Mouse (Mus musculus) cerebellum, adult 11 months (tissue): ENCODE data around the gene Kmt5b.
A peak's percentile ranks its signal among the peaks of the same experiment; 100 is the strongest.

Source experiments
- DNase-seq: peaks from one replicate; pipeline ENCODE4 v3.0.0; 2022

Kmt5b gene

DNA sequence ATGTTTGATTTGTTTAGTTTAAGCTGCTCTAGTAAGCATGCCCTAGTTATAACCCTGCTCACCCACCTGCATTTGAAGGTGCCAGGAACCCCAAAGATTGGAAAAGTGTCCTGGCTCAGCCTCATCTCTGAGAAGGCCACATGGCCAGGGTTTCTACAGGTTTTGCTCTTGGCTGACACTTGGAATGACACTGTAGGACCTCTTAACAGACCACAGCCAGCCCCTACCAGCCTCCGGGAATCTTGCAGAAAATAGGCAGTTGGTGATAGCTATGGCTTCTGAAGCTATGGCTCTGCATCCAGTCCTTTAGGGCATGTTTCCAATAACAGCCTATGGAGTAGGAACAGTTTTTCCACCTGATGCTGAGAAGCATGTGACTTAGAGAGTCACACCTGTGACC, 77.6 kb downstream of the Kmt5b start:
- DNase-seq: peak; percentile 49

DNA sequence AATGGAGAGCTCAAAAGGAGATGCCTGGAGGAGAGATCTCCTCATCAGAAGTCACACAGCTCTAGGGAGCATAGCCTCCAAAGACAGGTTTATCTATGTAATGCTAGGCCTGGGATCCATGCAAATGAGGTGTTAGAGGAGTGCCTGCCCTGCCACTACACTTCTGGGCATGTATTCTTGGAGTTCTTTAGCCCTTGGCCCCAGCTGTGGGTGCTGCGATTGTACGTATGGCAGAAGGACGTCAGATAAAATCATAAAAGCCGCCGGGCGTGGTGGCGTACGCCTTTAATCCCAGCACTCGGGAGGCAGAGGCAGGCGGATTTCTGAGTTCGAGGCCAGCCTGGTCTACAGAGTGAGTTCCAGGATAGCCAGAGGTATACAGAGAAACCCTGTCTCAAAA, 78.1 kb downstream of the Kmt5b start:
- DNase-seq: peak; percentile 43

DNA sequence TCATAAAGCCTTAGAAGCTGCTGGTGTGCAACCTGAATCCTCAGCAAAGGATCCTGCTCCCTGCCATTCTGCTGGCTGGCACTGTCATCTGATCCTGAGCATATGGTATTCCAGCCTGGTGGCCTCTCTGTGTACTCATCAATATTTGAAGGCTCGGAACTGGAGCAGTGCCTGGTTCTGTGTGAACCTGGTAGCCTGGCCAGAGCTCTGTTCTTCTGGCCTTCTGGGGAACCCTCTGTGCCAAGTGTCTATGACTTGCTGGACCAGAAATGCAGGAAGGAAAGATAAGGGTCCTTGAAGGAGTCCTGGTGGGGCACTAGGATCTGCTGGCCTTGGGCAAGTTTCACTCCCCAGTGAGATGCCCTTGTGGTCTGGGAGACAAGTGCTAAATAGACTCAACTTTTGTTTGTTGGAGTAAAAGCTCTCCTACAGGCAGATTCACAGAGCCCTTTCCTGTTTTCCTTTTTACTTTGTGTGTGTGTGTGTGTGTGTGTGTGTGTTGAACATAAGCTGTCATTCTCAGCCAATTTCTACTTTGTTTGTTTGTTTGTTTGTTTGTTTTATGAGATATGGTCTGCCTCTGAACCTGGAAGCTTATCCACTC, 78.7 kb downstream of the Kmt5b start:
- DNase-seq: peak; percentile 92

DNA sequence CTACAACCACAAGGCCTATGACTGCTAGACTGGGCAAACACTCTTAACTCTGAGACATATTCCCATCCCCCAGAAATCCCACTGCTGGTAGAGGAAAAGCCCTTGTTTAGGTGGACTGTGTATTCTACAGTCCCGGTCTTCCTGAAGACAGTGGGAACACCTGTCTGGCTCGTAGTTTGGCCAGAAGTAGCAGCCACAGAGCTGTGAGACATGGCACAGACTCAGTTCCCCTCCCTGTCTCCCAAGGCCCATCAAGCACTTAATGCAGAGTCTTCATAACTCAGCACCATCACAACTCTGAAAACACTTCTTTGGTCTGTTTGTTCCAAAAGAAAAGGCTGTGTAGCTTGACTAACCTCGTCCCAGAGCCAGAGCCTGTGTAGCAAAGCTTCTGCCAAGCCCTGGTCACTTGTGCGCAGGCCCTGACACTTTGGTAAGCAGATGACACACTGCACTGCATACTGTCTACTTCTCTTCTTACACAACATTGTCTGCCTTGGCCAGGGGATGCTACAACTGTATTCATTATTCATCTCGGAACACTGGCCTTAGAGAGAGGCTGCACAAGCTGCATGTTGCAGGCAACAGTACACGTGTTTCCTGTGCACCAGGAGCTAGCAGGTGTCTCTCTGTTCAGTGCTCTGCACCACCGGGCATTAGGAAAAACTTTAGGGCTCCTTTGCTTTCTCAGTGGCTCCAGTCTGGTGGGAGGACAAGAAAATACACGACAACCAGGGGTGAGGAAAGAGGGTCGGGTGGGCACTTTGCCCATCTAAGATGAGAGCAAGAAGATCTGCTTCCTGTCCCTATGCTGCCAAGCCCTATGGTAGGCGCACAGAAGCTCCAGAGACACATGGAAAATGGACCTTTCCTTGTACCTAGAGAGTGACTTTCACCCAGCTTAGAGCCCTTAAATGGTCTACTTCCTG, 79.7 kb downstream of the Kmt5b start:
- peak; percentile 43 for DNase-seq

DNA sequence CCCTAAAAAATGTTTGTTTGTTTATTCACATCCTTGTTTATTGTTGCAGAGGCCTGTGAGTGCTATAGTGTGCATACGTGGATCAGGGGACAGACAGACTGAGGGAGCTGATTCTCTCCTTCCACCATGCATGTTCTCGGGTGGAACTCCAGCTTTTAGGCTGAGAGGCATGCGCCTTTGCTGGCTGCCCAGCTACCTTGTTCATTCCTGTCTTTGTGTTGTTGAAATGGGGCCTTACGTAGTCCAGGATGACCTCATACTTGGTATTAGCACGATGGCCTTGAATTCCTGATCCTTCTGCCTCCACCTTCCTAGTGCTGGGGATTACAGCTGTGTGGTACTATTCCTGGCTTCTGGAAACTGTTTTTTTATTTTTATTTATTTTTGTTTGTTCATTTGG, 80.5 kb downstream of the Kmt5b start:
- no peak for DNase-seq

DNA sequence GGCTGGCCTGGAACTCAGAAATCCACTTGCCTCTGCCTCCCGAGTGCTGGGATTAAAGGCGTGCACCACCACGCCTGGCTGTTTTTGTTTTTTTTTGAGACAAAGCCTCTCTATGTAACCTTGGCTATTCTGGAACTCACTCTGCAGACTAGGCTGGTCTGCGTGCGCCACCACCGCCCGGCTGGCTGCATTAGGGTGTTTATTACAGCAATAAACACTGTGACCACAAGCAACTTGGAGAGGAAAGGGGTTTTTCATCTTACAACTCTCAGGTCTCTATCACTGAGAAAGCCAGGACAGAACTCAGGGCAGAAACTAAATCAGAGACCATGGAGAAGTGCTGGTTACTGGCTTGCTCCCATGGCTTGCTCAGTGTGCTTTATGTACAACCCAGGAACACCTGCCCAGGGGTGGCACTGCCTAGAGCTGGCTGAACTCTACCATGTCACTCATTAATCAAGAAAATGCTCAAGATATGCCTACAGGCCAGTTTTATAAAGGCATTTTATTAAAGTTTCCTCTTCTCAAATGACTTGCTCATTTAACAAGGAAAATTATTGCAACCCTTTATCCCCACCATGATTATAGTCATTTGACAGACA, 81.1 kb downstream of the Kmt5b start:
- DNase-seq: no peak

DNA sequence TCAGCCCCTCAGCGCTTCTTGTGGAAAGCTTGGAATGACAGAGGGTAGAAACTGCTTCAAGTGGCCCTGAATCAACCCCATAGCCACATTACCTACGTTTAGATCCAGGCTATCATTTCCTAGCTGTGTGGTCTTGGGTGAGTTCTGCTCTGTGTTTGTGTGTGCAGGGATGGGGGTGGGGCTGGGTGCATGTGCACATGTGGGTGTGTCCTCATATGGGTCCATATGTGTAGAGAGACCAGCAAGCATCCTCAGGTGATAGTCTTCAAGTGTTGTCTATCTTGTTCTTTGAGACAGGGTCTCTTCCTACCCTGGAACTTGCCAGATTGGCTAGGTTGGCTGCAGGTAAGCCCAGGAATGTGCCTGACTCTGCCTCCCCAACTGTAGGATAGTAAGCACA, 82.0 kb downstream of the Kmt5b start:
- DNase-seq: no peak

DNA sequence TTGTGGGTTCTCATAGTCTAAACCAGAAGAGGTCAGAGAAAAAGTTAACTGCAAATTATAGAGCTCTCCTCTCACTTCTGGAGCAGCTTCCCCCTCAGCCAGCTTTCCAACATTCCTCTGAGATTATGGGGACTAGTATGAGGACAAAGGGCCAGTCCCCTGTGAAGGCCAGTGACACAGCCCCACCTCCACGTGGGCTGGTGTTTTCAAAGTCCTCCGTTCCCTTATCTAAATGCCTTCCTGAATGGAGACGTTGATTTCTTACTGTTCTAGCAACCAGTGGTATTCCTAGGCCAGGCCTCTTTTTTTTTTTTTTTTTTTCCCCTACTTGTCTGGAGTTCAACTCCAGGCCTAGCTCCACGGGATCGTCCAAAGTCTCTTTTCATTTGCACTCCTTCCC, 82.9 kb downstream of the Kmt5b start:
- no peak for DNase-seq

DNA sequence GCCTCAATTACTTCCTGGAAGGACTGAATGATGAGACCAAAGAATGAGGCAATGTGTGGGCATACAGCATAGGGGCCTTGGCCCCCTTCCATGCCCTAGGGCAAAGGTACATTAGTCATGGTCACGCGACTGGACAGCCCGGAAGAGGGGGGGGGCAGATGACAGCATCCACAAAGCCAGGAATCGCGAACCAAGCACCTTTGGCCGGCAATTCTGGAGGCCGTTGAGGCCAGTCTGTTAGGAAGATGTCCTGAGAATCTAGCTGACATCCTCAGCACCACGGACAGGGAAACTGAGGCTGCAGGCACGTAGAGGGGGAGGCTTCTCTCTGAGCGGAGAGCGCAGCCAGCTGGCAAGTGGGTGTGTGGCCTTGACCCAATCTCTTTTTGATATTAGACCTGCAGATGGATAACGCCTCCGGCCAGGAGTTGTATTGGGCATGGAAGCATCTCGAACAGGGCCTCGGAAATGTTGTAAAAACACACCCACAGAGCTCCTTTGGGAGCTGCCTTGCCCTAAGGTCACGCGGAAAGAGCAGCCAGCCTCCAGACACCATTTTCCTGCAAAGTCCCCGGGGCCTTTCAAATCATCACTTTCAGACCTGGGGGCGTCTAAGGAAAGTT, 83.7 kb downstream of the Kmt5b start:
- peak; percentile 60 for DNase-seq

DNA sequence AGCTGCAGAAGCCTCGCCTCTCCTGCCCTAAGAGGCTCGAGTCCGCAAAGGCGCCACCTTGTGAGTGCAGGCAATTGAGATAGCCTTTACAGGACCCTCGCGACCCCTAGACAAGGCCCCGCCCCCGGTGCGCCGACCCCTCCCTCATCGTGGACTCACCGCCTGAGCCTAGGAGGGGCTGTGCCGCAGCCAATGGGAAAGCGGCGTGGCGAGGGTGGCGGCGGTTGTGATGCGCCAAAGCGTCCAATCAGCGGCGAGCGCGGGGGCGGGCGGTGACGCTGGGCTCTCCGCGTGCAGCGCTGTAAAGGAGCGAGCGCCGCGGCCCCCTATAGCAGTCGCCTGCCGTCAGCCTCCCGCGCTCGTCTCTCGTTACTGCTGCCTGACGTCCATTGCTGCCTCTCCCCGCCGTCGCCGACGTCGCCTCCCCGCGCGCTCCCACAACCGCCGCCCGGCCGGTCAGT, 84.3 kb downstream of the Kmt5b start, which contains the start of gene Chka:
Chka (plus strand) TSS at position 272 of the 461 bp plus-strand sequence.
- peak; percentile 97 for DNase-seq

DNA sequence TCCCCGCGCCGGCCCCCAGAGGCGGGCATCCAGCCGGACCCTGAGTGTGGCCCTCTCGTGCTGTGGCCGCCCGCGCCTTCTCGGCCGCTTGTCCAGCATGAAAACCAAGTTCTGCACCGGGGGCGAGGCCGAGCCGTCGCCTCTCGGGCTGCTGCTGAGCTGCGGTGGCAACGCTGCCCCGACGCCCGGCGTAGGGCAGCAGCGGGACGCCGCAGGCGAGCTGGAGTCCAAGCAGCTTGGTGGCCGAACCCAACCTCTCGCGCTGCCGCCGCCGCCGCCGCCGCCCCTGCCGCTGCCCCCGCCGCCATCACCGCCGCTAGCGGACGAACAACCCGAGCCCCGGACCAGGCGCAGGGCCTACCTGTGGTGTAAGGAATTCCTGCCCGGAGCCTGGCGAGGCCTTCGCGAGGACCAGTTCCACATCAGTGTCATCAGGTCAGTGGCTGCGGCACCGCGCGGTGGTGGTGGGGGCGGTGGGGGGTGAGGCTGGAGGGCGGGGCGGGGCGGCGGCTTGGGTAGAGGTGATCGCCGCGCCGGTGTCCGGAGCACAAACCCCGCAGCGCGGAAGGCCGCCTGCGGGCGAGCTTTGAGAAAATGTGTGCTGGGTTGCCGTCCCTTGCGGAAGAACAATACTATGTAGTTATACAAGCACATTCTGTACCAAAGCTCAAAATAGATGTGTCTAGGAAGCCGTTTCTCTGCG, 84.9 kb downstream of the Kmt5b start:
- peak; percentile 65 for DNase-seq

DNA sequence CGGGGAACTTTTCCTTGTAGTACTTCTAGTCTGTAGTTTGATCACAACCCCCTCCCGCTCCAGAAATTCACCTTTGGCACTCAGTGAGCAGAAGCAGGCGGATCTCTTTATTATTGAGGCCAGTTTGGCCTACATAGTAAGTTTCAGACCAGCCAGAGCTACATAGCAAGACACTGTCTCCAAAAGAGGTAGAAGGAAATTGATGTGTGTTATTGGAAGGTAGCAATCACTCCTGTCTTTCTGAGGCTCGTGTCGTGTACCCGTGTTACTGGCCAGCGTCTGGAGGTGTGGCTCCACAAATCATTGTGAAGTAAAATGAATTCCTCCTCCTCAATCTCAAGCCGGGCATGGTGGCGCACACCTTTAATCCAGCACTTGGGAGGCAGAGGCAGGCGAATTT, 85.9 kb downstream of the Kmt5b start:
- DNase-seq: no peak

DNA sequence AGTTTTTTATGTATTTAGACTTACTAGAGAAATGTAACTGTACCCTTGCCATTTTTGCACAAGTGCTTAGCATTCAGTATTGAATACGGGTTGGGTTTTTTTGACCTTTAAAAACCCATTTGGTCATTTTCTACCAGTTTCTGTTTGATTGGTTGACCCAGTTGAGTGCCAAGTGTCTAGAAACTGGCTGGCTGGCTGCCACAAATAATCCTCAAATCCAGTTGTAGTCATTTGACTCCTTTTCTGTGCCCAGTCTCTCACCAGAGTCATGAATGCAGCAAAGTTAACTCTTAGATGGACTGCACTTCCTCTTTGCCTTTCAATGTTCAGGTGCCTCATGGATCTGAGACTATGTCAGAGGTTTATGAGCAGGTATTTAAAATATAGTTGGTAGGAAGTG, 86.7 kb downstream of the Kmt5b start:
- no peak for DNase-seq

DNA sequence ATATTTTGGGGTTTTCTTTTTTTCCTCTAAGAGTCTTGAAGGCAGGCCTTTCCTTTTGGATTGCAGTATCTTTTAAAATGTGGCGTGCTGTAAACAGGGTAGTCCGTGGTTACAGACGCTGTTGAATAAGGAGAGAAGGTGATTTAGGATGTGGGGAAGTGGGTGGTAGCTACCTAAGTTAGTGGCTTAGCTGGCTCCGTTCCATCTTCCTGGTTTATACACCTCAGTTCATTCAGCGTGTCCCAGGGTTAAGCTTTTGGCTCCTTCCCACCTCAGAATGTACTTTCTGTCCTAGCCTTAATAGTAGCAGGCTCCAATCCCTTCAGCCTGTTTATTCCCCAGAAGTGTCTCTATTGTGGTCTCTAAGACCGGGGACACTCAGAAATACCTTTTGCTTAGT, 87.9 kb downstream of the Kmt5b start:
- no peak for DNase-seq

DNA sequence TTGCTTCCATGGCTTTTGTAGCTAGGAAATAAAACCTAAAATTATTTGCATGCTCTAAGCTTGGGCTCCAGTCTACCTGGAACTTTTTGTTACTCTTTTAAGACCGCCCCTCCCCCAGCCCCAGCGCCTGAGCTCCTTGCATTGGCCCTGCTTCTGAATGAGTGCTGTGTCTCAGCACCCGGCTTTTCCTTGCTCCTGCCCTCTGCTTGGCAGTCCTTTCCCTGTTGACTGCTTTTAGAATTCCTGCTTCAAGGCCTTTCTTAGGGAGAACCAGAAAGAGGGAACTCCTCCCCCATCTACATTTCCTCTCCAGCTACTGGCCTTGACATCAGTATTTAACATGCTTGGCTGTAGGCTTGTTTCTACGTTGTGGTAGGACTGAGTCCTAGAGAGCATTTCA, 88.4 kb downstream of the Kmt5b start:
- DNase-seq: no peak

DNA sequence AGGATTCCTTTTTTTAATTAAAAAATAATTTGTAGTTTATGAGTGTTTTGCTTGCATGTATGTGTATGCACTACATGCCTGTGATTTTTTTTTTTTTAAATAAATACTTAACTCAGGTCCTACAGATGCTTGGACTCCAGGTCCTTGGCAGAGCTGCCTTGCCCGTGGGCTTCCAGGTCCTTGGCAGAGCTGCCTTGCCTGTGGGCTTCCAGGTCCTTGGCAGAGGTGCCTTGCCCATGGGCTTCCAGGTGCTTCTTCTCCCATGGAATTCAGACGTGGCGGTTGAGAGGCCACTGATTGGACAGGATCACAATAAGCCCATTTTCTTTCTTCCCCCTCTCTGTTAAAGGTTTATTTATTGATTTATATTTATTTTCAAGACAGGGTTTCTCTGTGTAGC, 90.0 kb downstream of the Kmt5b start:
- no peak for DNase-seq

DNA sequence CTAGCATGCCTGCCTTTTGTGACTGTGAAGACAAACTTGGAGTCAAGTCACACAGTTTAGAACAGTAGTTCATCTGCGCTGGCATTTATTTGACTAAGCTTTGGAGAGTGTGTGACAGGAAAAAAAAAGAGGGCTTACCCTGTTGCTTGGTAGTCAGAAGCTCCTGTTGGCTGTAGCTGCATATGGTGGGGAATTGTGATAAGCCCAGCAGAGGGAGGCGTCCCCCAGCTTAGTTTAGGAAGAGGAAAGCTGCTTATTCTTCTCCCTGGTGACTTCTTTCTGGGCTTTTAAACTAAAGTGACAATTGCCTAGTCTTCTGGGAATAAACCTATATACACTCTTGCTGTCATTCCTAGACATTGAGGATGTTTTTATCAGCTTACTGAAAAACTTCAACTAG, 95.5 kb downstream of the Kmt5b start:
- no peak for DNase-seq

DNA sequence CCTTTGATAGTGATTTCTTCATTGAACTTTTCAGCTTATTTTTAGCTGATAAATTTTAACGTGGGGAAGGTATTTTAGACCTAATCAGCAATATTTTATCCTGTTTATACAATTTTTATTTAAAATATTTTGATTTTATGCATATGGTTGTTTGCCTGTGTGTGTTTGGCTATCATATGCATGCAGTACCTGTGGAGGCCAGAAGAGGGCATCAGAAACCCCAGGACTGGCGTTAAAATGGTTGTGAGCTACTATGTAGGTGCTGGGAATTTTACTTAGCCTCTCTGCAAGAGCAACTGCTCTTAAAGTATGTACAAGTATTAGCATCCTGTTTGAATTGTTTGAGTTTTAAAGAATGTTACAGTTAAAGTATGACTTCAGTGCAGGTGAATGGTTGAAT, 97.7 kb downstream of the Kmt5b start:
- DNase-seq: no peak
